Mouse (Mus musculus): Measurements from ENCODE around the gene Slc51a.

Slc51a gene

DNA sequence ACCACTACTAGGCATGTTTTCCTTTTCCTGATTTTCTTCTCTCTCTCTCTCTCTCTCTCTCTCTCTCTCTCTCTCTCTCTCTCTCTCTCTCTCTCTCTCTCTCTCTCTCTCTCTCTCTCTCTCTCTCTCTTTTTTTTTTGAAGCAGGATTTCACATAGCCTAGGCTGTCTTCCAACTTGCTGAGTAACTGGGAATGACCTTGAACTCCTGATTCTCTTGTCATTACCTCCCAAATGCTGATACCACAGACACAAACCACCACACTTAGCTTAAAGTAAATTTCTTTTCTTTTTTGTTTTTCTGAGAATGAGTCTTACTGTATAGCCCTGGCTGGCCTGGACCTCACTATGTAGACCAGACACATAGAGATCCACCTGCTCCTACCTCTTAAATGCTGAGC lies 53.0 kb downstream of the Slc51a start:
- in situ Hi-C loops (cut with MboI; ENCODE audit: low sequenced_read_pairs): no loop called here

DNA sequence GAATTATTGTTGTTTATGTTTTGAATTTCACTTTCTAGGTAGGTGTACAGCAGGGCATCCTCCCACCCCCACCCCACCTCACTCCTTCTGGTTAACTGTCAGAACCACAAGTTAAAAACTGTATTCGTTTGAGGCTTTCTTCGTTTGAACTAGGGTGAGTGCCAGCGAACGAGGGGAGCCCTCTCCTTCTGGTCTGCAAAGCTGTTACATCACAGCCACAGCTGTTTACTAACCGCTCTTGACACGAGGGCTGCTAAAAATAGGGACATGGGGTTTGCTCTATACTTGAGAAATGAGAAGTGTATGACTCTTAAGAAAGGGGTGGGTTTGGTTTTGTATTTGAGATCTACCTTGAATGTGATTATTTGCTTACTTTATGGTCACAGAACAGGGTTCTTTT lies 53.6 kb downstream of the Slc51a start:
- in situ Hi-C loops (cut with MboI; ENCODE audit: low sequenced_read_pairs): no loop called here

DNA sequence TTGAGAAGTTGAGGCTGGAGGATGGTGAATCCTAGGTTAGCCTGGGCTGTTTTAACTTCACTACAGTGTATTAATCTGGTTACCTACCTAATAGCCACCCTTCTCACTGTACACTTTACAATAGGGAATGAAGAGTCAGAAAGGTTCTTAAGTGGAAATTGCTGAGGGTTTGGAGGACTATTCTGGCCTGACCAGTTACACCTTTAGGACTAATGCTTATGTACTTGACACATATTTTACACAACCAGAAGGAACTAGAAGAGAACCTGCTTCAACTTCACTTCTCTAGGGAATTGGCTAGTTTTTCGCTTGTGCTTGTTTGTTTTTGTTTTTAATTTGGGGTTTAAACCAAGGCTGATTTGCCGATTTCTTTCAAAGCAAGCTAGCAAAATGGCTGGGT lies 54.5 kb downstream of the Slc51a start:
- in situ Hi-C loops (cut with MboI; ENCODE audit: low sequenced_read_pairs): no loop called here

DNA sequence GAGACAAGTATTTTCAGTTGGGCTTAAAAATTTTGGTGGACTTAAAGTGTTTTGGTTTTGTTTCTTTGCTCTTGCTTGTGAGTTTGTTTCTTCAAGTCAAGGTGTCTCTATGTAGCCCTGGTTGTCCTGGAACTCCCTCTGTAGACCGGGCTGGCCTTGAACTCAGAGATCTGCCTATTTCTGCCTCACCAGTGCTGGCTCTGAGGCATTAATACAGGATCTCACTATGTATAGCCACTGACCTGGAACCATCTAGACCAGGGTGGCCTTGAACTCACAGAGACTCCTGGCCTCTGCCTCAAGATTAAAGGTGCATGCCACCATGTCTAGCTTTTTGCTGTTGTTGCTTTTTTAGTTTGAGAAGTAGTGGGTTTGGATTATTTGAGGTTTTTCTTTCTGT lies 55.8 kb downstream of the Slc51a start:
- in situ Hi-C loops (cut with MboI; ENCODE audit: low sequenced_read_pairs): no loop called here

DNA sequence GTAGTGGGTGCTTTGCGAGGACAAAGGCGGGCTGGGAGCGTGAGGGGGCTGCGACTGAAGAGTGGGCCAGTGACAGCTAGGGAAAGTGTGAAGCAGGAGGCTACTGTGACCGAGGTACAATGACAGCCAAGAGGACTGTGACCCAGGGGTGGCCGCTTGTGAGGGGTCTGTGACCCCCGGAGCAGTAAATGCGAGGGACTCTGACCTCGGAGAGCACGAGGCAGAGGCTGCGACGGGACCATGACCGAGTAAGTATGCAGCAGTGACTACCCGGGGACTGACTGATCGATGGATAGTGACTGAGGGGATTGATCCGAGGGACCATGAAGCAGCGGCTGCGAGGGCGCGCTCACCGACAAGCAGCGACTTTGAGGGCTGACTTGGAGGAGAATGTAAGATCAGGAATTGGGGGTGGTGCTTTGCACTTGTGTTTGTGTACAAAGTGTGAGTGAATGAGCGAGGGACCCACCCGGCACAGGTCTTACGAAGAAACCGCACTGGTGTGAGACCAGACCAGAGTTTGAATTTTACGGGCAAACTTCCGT lies 56.6 kb downstream of the Slc51a start:
- in situ Hi-C loops (cut with MboI; ENCODE audit: low sequenced_read_pairs): no loop called here

DNA sequence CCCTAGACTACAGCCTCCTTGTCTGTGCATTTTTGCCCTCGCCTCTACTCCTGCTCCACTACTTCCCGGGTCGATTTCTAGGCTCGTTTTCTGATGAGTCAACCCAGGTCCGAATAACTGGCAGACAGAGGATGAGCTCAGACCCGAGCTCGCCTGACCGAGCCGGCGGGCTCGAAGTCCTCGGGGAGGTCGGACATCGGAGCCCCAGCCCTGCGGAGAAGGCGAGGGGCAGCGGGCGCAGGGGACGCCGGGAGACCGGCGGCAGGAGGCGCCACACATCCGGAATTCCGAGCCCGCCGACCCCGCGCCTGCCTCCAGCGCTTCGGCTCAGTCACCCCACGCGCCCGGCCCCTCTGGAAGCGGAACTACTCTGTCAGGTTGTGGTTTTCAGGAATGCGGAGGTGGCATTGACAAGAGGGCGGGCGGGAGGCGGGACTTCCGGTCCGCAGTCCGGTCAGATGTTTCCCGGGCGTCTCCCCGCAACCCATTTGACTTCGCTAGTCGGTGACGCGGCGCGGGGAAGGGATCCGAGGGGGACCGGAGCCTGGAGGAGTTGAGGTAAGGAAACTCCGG lies 57.1 kb downstream of the Slc51a start, which contains the start of gene Pcyt1a:
Gene Pcyt1a, plus strand, starts transcription at position 448 of the 573 bp plus-strand sequence.
- in situ Hi-C loops (cut with MboI; ENCODE audit: low sequenced_read_pairs): no loop called here

DNA sequence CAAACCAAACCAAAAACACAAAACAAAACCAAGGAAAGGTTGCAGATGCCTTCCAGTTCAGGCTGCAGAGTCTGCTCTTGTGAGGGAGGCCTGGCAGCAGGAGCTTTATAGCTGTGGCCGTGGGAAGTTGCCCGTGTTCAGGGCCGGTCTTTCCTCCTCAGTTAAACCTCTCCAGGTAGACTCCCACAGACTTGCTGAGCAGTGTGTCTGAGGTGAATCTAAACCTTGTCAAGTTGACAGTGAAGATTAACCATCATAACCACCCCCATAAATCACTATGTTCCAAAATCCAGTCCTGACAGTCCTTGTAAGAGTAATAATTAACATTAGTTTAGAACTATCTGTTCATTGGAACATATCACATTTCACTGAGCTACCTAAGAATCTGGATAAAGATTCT lies 60.2 kb downstream of the Slc51a start:
- in situ Hi-C loops (cut with MboI; ENCODE audit: low sequenced_read_pairs): no loop called here

Data from CH12F3 (cell line).